In the genomic region with DNA sequence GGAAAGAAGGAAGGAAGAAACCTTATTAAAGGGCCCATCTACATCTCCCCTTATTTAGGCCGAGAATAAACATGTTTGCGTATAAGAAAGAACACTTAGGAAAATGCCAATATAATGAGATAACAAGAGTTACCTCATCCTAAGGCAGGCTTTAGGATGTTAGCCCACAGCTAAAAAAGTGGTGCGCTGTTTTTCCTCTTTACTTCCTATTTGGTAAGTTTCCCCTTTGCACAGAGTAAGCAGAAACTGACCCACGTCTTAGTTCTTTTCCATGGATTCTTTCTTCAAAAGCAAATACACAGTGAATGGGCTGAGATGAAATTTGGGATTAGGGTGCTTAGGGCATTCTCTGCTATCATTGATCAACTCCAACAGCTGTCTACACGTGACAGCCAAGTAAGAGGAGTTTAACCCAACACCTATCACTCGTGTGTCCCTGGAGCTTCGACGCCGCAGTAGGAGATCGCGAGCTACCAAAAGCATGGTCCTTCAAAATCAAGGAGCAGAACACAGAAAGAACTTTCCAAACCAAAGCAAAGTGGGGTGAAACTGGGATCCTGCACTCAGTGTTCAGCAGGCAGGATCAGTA, we compare ENCODE assay signal across 8 mouse cellular contexts. TPM values are rescaled to one million over a fixed set of nuclear protein-coding genes. Genes with fewer than 3 reads are reported as not detected.
DNase-seq lines count a peak whose midpoint lies in the region; ATAC-seq and TF ChIP-seq lines count a peak whose summit lies in the region.

No protein-coding gene starts in this region.

- peak overlapping the region; percentile 19 for H3K9ac ChIP-seq in ES-Bruce4 (ENCODE audit: low read depth, poor library complexity, severe bottlenecking)
- H3K9ac ChIP-seq in heart, embryonic 14.5 days (ENCODE audit: low read length) = peak overlapping the region; percentile 70
- peak overlapping the region; percentile 73 for H3K9ac ChIP-seq in liver, postnatal 0 days (replicated peaks)

- no peak for TF ChIP-seq EP300 in ES-Bruce4 (IDR thresholded peaks at IDR 0.05; ENCODE audit: insufficient read depth, low read depth, low read length)
- TF ChIP-seq EP300 in liver, postnatal 0 days (IDR thresholded peaks at IDR 0.05; ENCODE audit: low read depth) = no peak

- TF ChIP-seq CTCF in gastrocnemius, adult 2 months (IDR thresholded peaks at IDR 0.05) = no peak
- TF ChIP-seq CTCF in ES-Bruce4 (IDR thresholded peaks at IDR 0.05; ENCODE audit: low read depth, low read length) = no peak
- TF ChIP-seq CTCF in liver, postnatal 0 days (IDR thresholded peaks at IDR 0.05; ENCODE audit: low read depth) = no peak

- TF ChIP-seq POLR2A in ES-Bruce4 (IDR thresholded peaks at IDR 0.05; ENCODE audit: insufficient read depth, low read length) = no peak

- H3K27me3 ChIP-seq in ES-Bruce4 (ENCODE audit: control insufficient read depth, insufficient read depth, low read length, poor library complexity, severe bottlenecking) = no peaks in the 10 kb centered on the region
- no peaks in the 10 kb centered on the region for H3K27me3 ChIP-seq in heart, embryonic 14.5 days (ENCODE audit: control insufficient read depth, insufficient read depth, low read length)
- no peaks in the 10 kb centered on the region for H3K27me3 ChIP-seq in liver, postnatal 0 days (ENCODE audit: insufficient read depth, low read length)

- no peak for ATAC-seq in heart, embryonic 14.5 days (ENCODE audit: insufficient number of reproducible peaks, insufficient read depth, low FRiP score, low read depth)
- ATAC-seq in liver, postnatal 0 days = peak; percentile 40

- H3K4me1 ChIP-seq in ES-Bruce4 (ENCODE audit: control insufficient read depth, insufficient read depth, low read length) = peaks cover 2% of the 10 kb centered on the region
- peaks cover 0 to 9% of the 10 kb centered on the region in 2 experiments; a peak in 3 of 4 replicates for H3K4me1 ChIP-seq in heart, embryonic 14.5 days (ENCODE audit: control insufficient read depth in 2 of 2, insufficient read depth in 2 of 2, low read length in 2 of 2)
- H3K4me1 ChIP-seq in liver, postnatal 0 days (ENCODE audit: insufficient read depth) = peaks cover 9% of the 10 kb centered on the region

- H3K4me3 ChIP-seq in gastrocnemius, adult 2 months = peak overlapping the region; percentile 85
- H3K4me3 ChIP-seq in ES-Bruce4 (ENCODE audit: low read depth, low read length) = 0 out of 2 replicates have a peak overlapping the region, but pooled peaks have one; percentile 51
- peak overlapping the region; percentile 55 to 58 for H3K4me3 ChIP-seq in heart, embryonic 14.5 days (ENCODE audit: control insufficient read depth in 1 of 2, insufficient read depth in 1 of 2, low read depth in 1 of 2, low read length in 2 of 2)
- H3K4me3 ChIP-seq in liver, postnatal 0 days (ENCODE audit: low read depth, low read length) = peak overlapping the region; percentile 67

- peak overlapping the region; percentile 91 for H3K27ac ChIP-seq in gastrocnemius, adult 2 months
- H3K27ac ChIP-seq in ES-Bruce4 (ENCODE audit: insufficient read depth, low read length) = peak overlapping the region; percentile 12; the same call in 1 of the 2 replicates
- peak overlapping the region; percentile 1 to 25; a peak in 1 of 4 replicates for H3K27ac ChIP-seq in heart, embryonic 14.5 days (replicated peaks in 1 of 2; ENCODE audit: control insufficient read depth in 1 of 2, insufficient read depth in 1 of 2, low read depth in 2 of 2, low read length in 2 of 2)
- peak overlapping the region; percentile 87 for H3K27ac ChIP-seq in liver, postnatal 0 days (ENCODE audit: low read depth)

- no peaks in the 10 kb centered on the region for H3K36me3 ChIP-seq in ES-Bruce4 (ENCODE audit: control insufficient read depth, insufficient read depth, low read length, poor library complexity, severe bottlenecking)
- no peaks in the 10 kb centered on the region for H3K36me3 ChIP-seq in heart, embryonic 14.5 days (ENCODE audit: control insufficient read depth, insufficient read depth, low read length)
- H3K36me3 ChIP-seq in liver, postnatal 0 days (replicated peaks; ENCODE audit: insufficient read depth, low read length) = no peaks in the 10 kb centered on the region

- DNase-seq in gastrocnemius, adult 2 months = no peak
- DNase-seq in gastrocnemius, postnatal 10 days = no peak
- no peak for DNase-seq in liver, postnatal 0 days
- DNase-seq in urinary bladder, postnatal 14 days (ENCODE audit: low spot score) = no peak
- no peak for DNase-seq in right cerebral cortex, adult 18-20 months
- no peak for DNase-seq in adrenal gland, postnatal 36 days

- 33% methylated on average over 11 of the region's 11 CpGs for WGBS in heart, embryonic 14.5 days
- WGBS in liver, postnatal 0 days (ENCODE audit: insufficient replicate concordance) = 16% methylated on average over 11 of the region's 11 CpGs

- H3K4me2 ChIP-seq in heart, embryonic 14.5 days (ENCODE audit: low read length) = peak overlapping the region; percentile 83
- H3K4me2 ChIP-seq in liver, postnatal 0 days (ENCODE audit: low read depth, low read length) = peak overlapping the region; percentile 90

- H3K9me3 ChIP-seq in ES-Bruce4 (replicated peaks; ENCODE audit: control insufficient read depth, insufficient read depth, low read length, poor library complexity, severe bottlenecking) = no peaks in the 10 kb centered on the region
- H3K9me3 ChIP-seq in heart, embryonic 14.5 days (ENCODE audit: control insufficient read depth, low read length) = no peaks in the 10 kb centered on the region
- no peaks in the 10 kb centered on the region for H3K9me3 ChIP-seq in liver, postnatal 0 days (ENCODE audit: low read length)

- intact Hi-C loops in gastrocnemius, adult 2 months (cut with DNase I) = loop anchor here (5.0 kb wide), 1 partner anchor 42 kb away; no protein-coding TSS in a partner anchor

RNA-seq across cellular contexts. Expression of a gene that starts 7.6 kb away (rescaled TPM):
- 10 to 100 TPM; 46.5 to 49.7 TPM for total RNA-seq in gastrocnemius, adult 2 months (2021)
- 10 to 100 TPM; 34.1 to 43.8 TPM for total RNA-seq in gastrocnemius, postnatal 10 days (2021)
- 221 and 232 TPM in 2 replicates for polyA plus RNA-seq in ES-Bruce4 (2011; ENCODE audit: insufficient read depth, insufficient read length, low read depth, missing spikeins)
- 16.4 and 18.8 TPM in 2 replicates for polyA plus RNA-seq in heart, embryonic 14.5 days (2014; fragmentation: Nextera tagmentation; extraction: Ambion mirVana)
- polyA plus RNA-seq in liver, postnatal 0 days (2015; fragmentation: Nextera tagmentation; extraction: Ambion mirVana) = 6.6 and 8.0 TPM in 2 replicates
- 10 to 100 TPM; 59.9 to 68.3 TPM for total RNA-seq in adrenal gland, postnatal 36 days (2021)

Comparison
In these comparisons a context has a peak if more than half of its experiments do, and no peak if none do; other contexts are left out.
1. H3K27ac ChIP-seq: peak in every context shown above with its lines; median percentile 91 in gastrocnemius, adult 2 months; 87 in liver, postnatal 0 days; 13 in heart, embryonic 14.5 days; 12 in ES-Bruce4.
2. H3K9ac ChIP-seq: peak in every context shown above with its lines; median percentile 73 in liver, postnatal 0 days; 70 in heart, embryonic 14.5 days; 19 in ES-Bruce4.